Mouse (Mus musculus): Measurements from ENCODE around the gene Gm20388.

DNA sequence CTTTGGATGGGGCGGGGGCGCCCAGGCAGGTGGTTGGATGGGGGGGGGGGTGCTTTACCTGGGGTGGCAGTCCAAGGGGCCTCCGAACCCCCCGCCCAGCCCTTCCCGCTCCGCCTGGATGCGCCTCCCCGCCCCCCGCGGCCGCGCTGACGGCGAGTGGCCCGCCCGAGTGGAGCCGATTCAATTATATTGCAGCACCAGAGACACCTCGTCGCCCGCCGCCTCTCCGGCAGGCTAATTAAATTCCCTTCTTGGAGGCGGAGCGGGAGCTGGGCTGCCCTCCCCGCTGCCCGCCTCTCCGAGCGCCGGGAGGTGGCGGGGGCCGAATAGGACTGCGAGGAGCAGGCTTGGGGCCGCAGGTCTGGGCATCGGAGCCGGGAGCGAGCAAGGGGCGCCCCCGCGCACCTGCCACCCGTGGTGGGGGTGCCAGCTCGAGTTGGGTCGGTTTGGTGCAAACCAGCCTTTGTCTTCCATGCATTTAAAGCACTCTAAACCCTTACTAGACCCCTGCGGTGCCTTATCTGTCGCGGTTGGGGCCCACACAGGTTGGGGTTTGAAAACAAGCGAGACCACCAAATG lies 627.3 kb downstream of the Gm20388 start:
- TF ChIP-seq CTCF (IDR thresholded peaks at IDR 0.05; ENCODE audit: low read depth) = no peak; the same call in 1 of the 2 replicates
- no peak for TF ChIP-seq EP300 (IDR thresholded peaks at IDR 0.05; ENCODE audit: low read depth)
